Mouse (Mus musculus) myocyte (in vitro differentiated cells): ENCODE measurements around the gene Olfr732. TPM values are rescaled to one million over a fixed set of nuclear protein-coding genes. Genes with fewer than 3 reads are reported as not detected.

Source experiments
- H3K27me3 ChIP-seq: one replicate; pipeline ENCODE4 v1.6.1; 2011; ENCODE audit not compliant: control insufficient read depth, insufficient read depth, insufficient read length
- H3K36me3 ChIP-seq: one replicate; pipeline ENCODE4 v1.6.1; 2011; ENCODE audit not compliant: control insufficient read depth, insufficient read depth
- H3K4me2 ChIP-seq: one replicate; pipeline ENCODE4 v1.6.1; 2011; ENCODE audit warnings: low read depth, control low read depth
- H3K4me3 ChIP-seq: one replicate; pipeline ENCODE4 v1.5.1; 2011; ENCODE audit warnings: mild to moderate bottlenecking, control low read depth, moderate library complexity
- H3K79me2 ChIP-seq: one replicate; pipeline ENCODE4 v1.6.1; 2011; ENCODE audit not compliant: control insufficient read depth, insufficient read depth
- H3ac ChIP-seq: one replicate; pipeline ENCODE4 v1.6.1; 2011; ENCODE audit not compliant: control insufficient read depth, insufficient read length
- CEBPB ChIP-seq: IDR thresholded peaks from 2 replicates; pipeline ENCODE4 v1.6.1; 2011; ENCODE audit warnings: mild to moderate bottlenecking, moderate library complexity; ENCODE audit not compliant: poor library complexity, insufficient read depth, severe bottlenecking
- E2F4 ChIP-seq: IDR thresholded peaks from one replicate; pipeline ENCODE4 v1.6.1; 2011; ENCODE audit warnings: mild to moderate bottlenecking, control low read depth, moderate library complexity; ENCODE audit not compliant: insufficient read depth
- MAX ChIP-seq: IDR thresholded peaks from one replicate; pipeline ENCODE4 v1.6.1; 2011; ENCODE audit warnings: low read depth, mild to moderate bottlenecking, control low read depth
- MYOD1 ChIP-seq, 3 experiments: IDR thresholded peaks; one replicate each; pipeline ENCODE4 v1.6.1; 2011; ENCODE audit warnings: control low read depth in 2 of 3, low read depth in 2 of 3, mild to moderate bottlenecking in 2 of 3, moderate library complexity in 1 of 3; ENCODE audit not compliant: insufficient read length in 2 of 3, control insufficient read depth in 1 of 3
- MYOG ChIP-seq, 3 experiments: IDR thresholded peaks; one replicate each; pipeline ENCODE4 v1.6.1; 2011; ENCODE audit warnings: control low read depth in 2 of 3, low read depth in 2 of 3, mild to moderate bottlenecking in 2 of 3; ENCODE audit not compliant: insufficient read length in 2 of 3, control insufficient read depth in 1 of 3, insufficient read depth in 1 of 3
- POLR2A ChIP-seq: IDR thresholded peaks from one replicate; pipeline ENCODE4 v1.6.1; 2011; ENCODE audit warnings: low read depth, mild to moderate bottlenecking, control low read depth, moderate library complexity; ENCODE audit not compliant: insufficient read length
- POLR2AphosphoS2 ChIP-seq: IDR thresholded peaks from one replicate; pipeline ENCODE4 v1.6.1; 2011; ENCODE audit warnings: low read depth, control low read depth; ENCODE audit not compliant: insufficient read length
- REST ChIP-seq: IDR thresholded peaks from one replicate; pipeline ENCODE4 v1.6.1; 2011; ENCODE audit warnings: mild to moderate bottlenecking, control low read depth, moderate library complexity; ENCODE audit not compliant: insufficient read depth, insufficient read length
- SRF ChIP-seq: IDR thresholded peaks from one replicate; pipeline ENCODE4 v1.6.1; 2011; ENCODE audit warnings: low read depth; ENCODE audit not compliant: control insufficient read depth, insufficient read length
- TCF12 ChIP-seq: IDR thresholded peaks from one replicate; pipeline ENCODE4 v1.6.1; 2011; ENCODE audit warnings: mild to moderate bottlenecking, control low read depth; ENCODE audit not compliant: poor library complexity, insufficient read depth, severe bottlenecking
- TCF3 ChIP-seq: IDR thresholded peaks from one replicate; pipeline ENCODE4 v1.6.1; 2011; ENCODE audit warnings: low read depth, control low read depth; ENCODE audit not compliant: insufficient read length
- USF1 ChIP-seq: IDR thresholded peaks from one replicate; pipeline ENCODE4 v1.6.1; 2011; ENCODE audit warnings: low read depth, mild to moderate bottlenecking, control low read depth, moderate library complexity
- polyA plus RNA-seq: library from polyadenylated mRNA; unstranded; fragments of >200 nt; fragmentation: generic; extraction: Trizol; gene quantifications from one replicate; pipeline ENCODE4 v1.2.1, GENCODE M21; 2012; ENCODE audit warnings: missing spikeins

The Olfr732 gene
- polyA plus RNA-seq, result not detected

DNA sequence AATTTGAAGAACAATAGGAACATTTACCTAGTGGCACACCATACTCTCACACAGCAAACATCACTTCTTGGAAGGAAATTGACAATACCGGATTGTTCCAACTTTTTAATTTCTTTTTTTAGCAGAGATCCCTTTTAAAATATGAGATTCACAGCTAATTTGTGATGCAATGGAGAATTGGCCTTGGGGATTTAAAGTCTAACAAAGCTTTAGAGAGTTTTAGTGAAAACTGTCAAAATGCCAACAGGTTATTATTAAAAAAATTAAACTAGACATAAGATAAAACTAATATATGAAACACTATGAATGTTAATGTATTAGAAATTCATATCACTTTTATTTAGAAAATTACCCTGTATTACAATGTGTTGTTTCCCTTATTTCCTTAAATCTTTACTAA lies at the start of gene Olfr732:
Gene Olfr732 (minus strand): TSS at position 101 of the 400 bp plus-strand sequence.
- Histone ChIP-seq H3K79me2 (no peaks in the 10 kb centered on the region), H3K4me2 (no peak within 1 kb of the TSS), H3K4me3 (no peak within 1 kb of the TSS), H3K27me3 (no peaks in the 10 kb centered on the region), H3K36me3 (no peaks in the 10 kb centered on the region), H3ac (no peak within 1 kb of the TSS)
- TF ChIP-seq REST (no peak), MYOG (IDR thresholded peaks at IDR 0.05; ENCODE audit: control insufficient read depth in 1 of 3, insufficient read depth in 1 of 3, insufficient read length in 2 of 3, low read depth in 2 of 3) (no peak), POLR2AphosphoS2 (no peak), USF1 (no peak), TCF3 (no peak), POLR2A (no peak), MYOD1 (IDR thresholded peaks at IDR 0.05; ENCODE audit: control insufficient read depth in 1 of 3, insufficient read length in 2 of 3, low read depth in 2 of 3) (no peak), TCF12 (no peak), MAX (no peak), E2F4 (no peak), CEBPB (no peak), SRF (no peak)

DNA sequence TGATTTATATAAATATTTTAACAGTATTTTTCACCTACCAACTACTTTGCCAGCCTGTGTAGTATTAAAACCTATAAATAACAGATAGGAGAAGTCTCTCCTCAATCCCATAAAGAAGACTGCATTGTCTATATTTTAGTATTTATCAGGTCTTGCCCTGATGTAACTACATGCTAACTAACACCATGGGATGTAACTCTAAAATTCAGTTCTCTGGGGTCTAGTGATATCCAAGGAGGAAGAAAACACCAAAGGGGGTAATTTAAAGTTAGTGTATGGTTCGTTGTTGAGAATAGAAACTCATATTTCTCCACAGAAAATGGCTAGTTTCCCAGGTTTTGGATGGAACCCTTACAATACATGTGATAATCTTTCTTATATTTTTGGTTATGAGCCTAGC lies 42.7 kb upstream of the Olfr732 start, which contains the start of gene Olfr734:
Gene Olfr734 (minus strand): TSS at position 101 of the 400 bp plus-strand sequence.
- H3K4me3 ChIP-seq, result no peak within 1 kb of the TSS
- no peak within 1 kb of the TSS for H3ac ChIP-seq
- H3K36me3 ChIP-seq, result no peaks in the 10 kb centered on the region
- H3K79me2 ChIP-seq, result no peaks in the 10 kb centered on the region
- H3K27me3 ChIP-seq, result no peaks in the 10 kb centered on the region
- no peak within 1 kb of the TSS for H3K4me2 ChIP-seq
- TF ChIP-seq CEBPB, result no peak
- no peak for TF ChIP-seq REST
- TF ChIP-seq POLR2A, result no peak
- no peak for TF ChIP-seq MAX
- TF ChIP-seq TCF12, result no peak
- TF ChIP-seq E2F4, result no peak

DNA sequence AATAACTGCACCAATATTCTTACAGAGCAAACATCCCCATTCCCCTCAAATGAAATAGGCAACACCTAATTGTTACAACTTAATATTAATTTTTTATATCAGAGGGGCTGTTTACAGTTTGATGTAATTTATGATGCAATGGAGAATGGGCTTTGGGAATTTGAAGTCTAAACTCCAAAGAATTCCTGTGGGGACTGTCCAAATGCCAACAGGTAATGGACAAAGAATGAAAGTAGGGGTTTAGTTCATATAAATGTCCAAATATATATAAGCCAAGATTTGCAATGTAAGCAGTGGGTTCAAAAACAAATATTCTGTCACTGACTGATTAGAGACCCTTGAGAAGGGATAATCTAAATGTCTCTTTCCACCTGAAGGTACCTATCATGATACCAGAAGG lies 17.4 kb upstream of the Olfr732 start, which contains the start of gene Olfr733:
Gene Olfr733 (minus strand): TSS at position 101 of the 400 bp plus-strand sequence.
- Histone ChIP-seq H3K79me2 (no peaks in the 10 kb centered on the region), H3K4me2 (no peak within 1 kb of the TSS), H3ac (no peak within 1 kb of the TSS), H3K4me3 (no peak within 1 kb of the TSS), H3K27me3 (no peaks in the 10 kb centered on the region), H3K36me3 (no peaks in the 10 kb centered on the region)
- TF ChIP-seq SRF (no peak), TCF3 (no peak), POLR2AphosphoS2 (no peak), MYOD1 (IDR thresholded peaks at IDR 0.05; ENCODE audit: control insufficient read depth in 1 of 3, insufficient read length in 2 of 3, low read depth in 2 of 3) (no peak), POLR2A (no peak), REST (no peak), CEBPB (no peak), MYOG (IDR thresholded peaks at IDR 0.05; ENCODE audit: control insufficient read depth in 1 of 3, insufficient read depth in 1 of 3, insufficient read length in 2 of 3, low read depth in 2 of 3) (no peak), E2F4 (no peak), TCF12 (no peak), USF1 (no peak), MAX (no peak)

DNA sequence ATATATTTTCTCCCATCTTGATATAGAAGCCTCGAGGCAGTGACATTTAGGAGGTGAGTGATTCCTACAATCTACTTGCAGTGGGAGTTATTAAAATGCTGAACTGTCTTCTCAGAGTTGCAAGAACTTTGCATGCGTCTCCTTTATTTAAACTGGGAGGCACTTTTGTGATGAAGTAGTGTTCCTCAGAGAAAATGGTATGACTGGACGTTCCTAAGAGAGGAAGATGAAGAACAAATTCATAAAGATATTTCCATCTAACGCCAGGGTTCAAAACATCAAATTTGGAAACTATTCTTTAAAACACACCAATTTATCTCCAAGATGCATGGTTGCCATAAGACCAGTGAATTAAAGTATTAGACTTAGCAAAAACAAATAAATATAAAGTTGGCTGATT lies 42.2 kb downstream of the Olfr732 start, which contains the start of gene Olfr731:
Gene Olfr731 (minus strand): TSS at position 101 of the 400 bp plus-strand sequence.
- Histone ChIP-seq H3K36me3 (no peaks in the 10 kb centered on the region), H3K4me3 (no peak within 1 kb of the TSS), H3K79me2 (no peaks in the 10 kb centered on the region), H3ac (no peak within 1 kb of the TSS), H3K4me2 (no peak within 1 kb of the TSS), H3K27me3 (no peaks in the 10 kb centered on the region)
- no peak for TF ChIP-seq TCF3
- TF ChIP-seq CEBPB, result no peak
- TF ChIP-seq MAX, result no peak
- no peak for TF ChIP-seq USF1
- no peak for TF ChIP-seq MYOG (IDR thresholded peaks at IDR 0.05; ENCODE audit: control insufficient read depth in 1 of 3, insufficient read depth in 1 of 3, insufficient read length in 2 of 3, low read depth in 2 of 3)
- no peak for TF ChIP-seq REST
- no peak for TF ChIP-seq POLR2A
- no peak for TF ChIP-seq TCF12

Other genes with a start within 250 kb of the Olfr732 start
- gene Olfr725, start 243.8 kb downstream of the Olfr732 start, polyA plus RNA-seq, result not detected
- not detected for gene Olfr726, start 193.3 kb downstream of the Olfr732 start, polyA plus RNA-seq
- gene Olfr727, start 161.0 kb downstream of the Olfr732 start, polyA plus RNA-seq, result not detected
- gene Olfr728, start 141.5 kb downstream of the Olfr732 start, polyA plus RNA-seq, result not detected
- gene Olfr729, start 131.3 kb downstream of the Olfr732 start, polyA plus RNA-seq, result not detected
- gene Olfr730, start 96.0 kb downstream of the Olfr732 start, polyA plus RNA-seq, result not detected
- not detected for gene Olfr731, start 42.3 kb downstream of the Olfr732 start, polyA plus RNA-seq
- not detected for gene Olfr733, start 17.3 kb upstream of the Olfr732 start, polyA plus RNA-seq
- not detected for gene Olfr734, start 42.6 kb upstream of the Olfr732 start, polyA plus RNA-seq
- not detected for gene Olfr735, start 64.7 kb upstream of the Olfr732 start, polyA plus RNA-seq
- not detected for gene Tlr11, start 73.7 kb upstream of the Olfr732 start, polyA plus RNA-seq
- gene Olfr736, start 97.0 kb upstream of the Olfr732 start, polyA plus RNA-seq, result not detected
- gene Olfr738, start 123.4 kb upstream of the Olfr732 start, polyA plus RNA-seq, result not detected
- not detected for gene Olfr739, start 134.4 kb upstream of the Olfr732 start, polyA plus RNA-seq
- not detected for gene Olfr740, start 161.3 kb upstream of the Olfr732 start, polyA plus RNA-seq
- not detected for gene Olfr741, start 188.5 kb upstream of the Olfr732 start, polyA plus RNA-seq
- not detected for gene Olfr742, start 219.4 kb upstream of the Olfr732 start, polyA plus RNA-seq
- gene Olfr743, start 237.6 kb upstream of the Olfr732 start, polyA plus RNA-seq, result not detected